Mouse (Mus musculus) MEL (cell line): Measurements from ENCODE around the gene Tnfsf12. TPM values are rescaled to one million over a fixed set of nuclear protein-coding genes. Genes with fewer than 3 reads are reported as not detected.

Experiments used
- DNase-seq: peaks from one replicate; pipeline ENCODE4 v3.0.0; 2011; ENCODE audit warnings: low read depth, low spot score
- H3K27ac ChIP-seq: 2 replicates; pipeline ENCODE4 v1.5.1; 2012; ENCODE audit warnings: low read depth, mild to moderate bottlenecking, control low read depth, low read length, moderate library complexity; ENCODE audit not compliant: control insufficient read depth
- H3K27me3 ChIP-seq, 2 experiments: fragments of 150-350 bp in 1 of 2; sonication (generic) in 1 of 2; 2 replicates each; pipeline ENCODE4 v1.6.1; 2012; ENCODE audit warnings: low read length in 2 of 2, mild to moderate bottlenecking in 2 of 2, improper control_type of control experiment in 1 of 2, moderate library complexity in 1 of 2; ENCODE audit not compliant: insufficient read depth in 2 of 2, control insufficient read depth in 1 of 2
- H3K36me3 ChIP-seq, 2 experiments: 2 replicates each; pipeline ENCODE4 v1.6.1; 2012 to 2014; ENCODE audit warnings: low read length in 2 of 2, improper control_type of control experiment in 1 of 2, inconsistent platforms in 1 of 2, mild to moderate bottlenecking in 1 of 2; ENCODE audit not compliant: insufficient read depth in 2 of 2, control insufficient read depth in 1 of 2
- H3K4me1 ChIP-seq, 2 experiments: fragments of 150-350 bp in 1 of 2; sonication (generic) in 1 of 2; 2 replicates each; pipeline ENCODE4 v1.6.1; 2012; ENCODE audit warnings: low read length in 2 of 2, improper control_type of control experiment in 1 of 2, mild to moderate bottlenecking in 1 of 2; ENCODE audit not compliant: insufficient read depth in 2 of 2, control insufficient read depth in 1 of 2
- H3K4me3 ChIP-seq, 2 experiments: fragments of 150-350 bp in 1 of 2; sonication (generic) in 1 of 2; 2 replicates each; pipeline ENCODE4 v1.5.1; 2012; ENCODE audit warnings: low read depth in 2 of 2, low read length in 2 of 2, mild to moderate bottlenecking in 2 of 2, moderate library complexity in 2 of 2, control low read depth in 1 of 2, improper control_type of control experiment in 1 of 2; ENCODE audit not compliant: control insufficient read depth in 1 of 2, insufficient read depth in 1 of 2
- H3K79me2 ChIP-seq: 2 replicates; pipeline ENCODE4 v1.6.1; 2012; ENCODE audit warnings: mild to moderate bottlenecking, low read length, moderate library complexity; ENCODE audit not compliant: control insufficient read depth, poor library complexity, insufficient read depth
- H3K9ac ChIP-seq: 2 replicates; pipeline ENCODE4 v1.6.1; 2012; ENCODE audit warnings: low read depth, mild to moderate bottlenecking, control low read depth, low read length, moderate library complexity; ENCODE audit not compliant: control insufficient read depth, poor library complexity, severe bottlenecking
- H3K9me3 ChIP-seq: fragments of 150-350 bp; sonication (generic); replicated peaks from 2 replicates; pipeline ENCODE4 v1.6.1; 2012; ENCODE audit warnings: mild to moderate bottlenecking, low read length, improper control_type of control experiment, moderate library complexity; ENCODE audit not compliant: insufficient read depth
- BHLHE40 ChIP-seq: IDR thresholded peaks from 2 replicates; pipeline ENCODE4 v1.6.1; 2012; ENCODE audit warnings: low read depth, mild to moderate bottlenecking, inconsistent platforms, low read length, improper control_type of control experiment, borderline replicate concordance
- CHD2 ChIP-seq: IDR thresholded peaks from 2 replicates; pipeline ENCODE4 v1.6.1; 2011; ENCODE audit warnings: low read length, improper control_type of control experiment
- CTCF ChIP-seq, 3 experiments: IDR thresholded peaks in 2 of 3; conservative IDR thresholded peaks in 1 of 3; 2 replicates each; pipeline ENCODE4 v1.5.1; 2011 to 2012; ENCODE audit warnings: low read length in 3 of 3, low read depth in 2 of 3, mild to moderate bottlenecking in 2 of 3, improper control_type of control experiment in 1 of 3, inconsistent platforms in 1 of 3, mixed read lengths in 1 of 3, moderate library complexity in 1 of 3; ENCODE audit not compliant: control insufficient read depth in 1 of 3, insufficient read depth in 1 of 3, poor library complexity in 1 of 3, severe bottlenecking in 1 of 3
- E2F4 ChIP-seq: IDR thresholded peaks from 2 replicates; pipeline ENCODE4 v1.6.1; 2011; ENCODE audit warnings: low read depth, low read length, improper control_type of control experiment, borderline replicate concordance
- ELF1 ChIP-seq: IDR thresholded peaks from 2 replicates; pipeline ENCODE4 v1.6.1; 2014; ENCODE audit warnings: low read depth, mild to moderate bottlenecking, inconsistent platforms, low read length, improper control_type of control experiment, moderate library complexity
- ETS1 ChIP-seq: IDR thresholded peaks from 2 replicates; pipeline ENCODE4 v1.6.1; 2012; ENCODE audit warnings: low read depth, mild to moderate bottlenecking, inconsistent platforms, low read length, improper control_type of control experiment, moderate library complexity
- GABPA ChIP-seq: IDR thresholded peaks from 2 replicates; pipeline ENCODE4 v1.6.1; 2012; ENCODE audit warnings: low read depth, mild to moderate bottlenecking, inconsistent platforms, low read length, improper control_type of control experiment, moderate library complexity
- GATA1 ChIP-seq: IDR thresholded peaks from 2 replicates; pipeline ENCODE4 v1.6.1; 2011; ENCODE audit warnings: low read depth, low read length, improper control_type of control experiment
- JUND ChIP-seq: IDR thresholded peaks from 2 replicates; pipeline ENCODE4 v1.6.1; 2011; ENCODE audit warnings: low read depth, mild to moderate bottlenecking, improper control_type of control experiment, low read length
- KAT2A ChIP-seq: conservative IDR thresholded peaks from 2 replicates; pipeline ENCODE4 v1.6.1; 2012; ENCODE audit warnings: low read depth, low read length, improper control_type of control experiment, inconsistent platforms
- MAZ ChIP-seq: IDR thresholded peaks from 2 replicates; pipeline ENCODE4 v1.6.1; 2012; ENCODE audit warnings: low read depth, mild to moderate bottlenecking, inconsistent platforms, low read length, improper control_type of control experiment
- MEF2A ChIP-seq: IDR thresholded peaks from 2 replicates; pipeline ENCODE4 v1.6.1; 2014; ENCODE audit warnings: low read depth, mild to moderate bottlenecking, inconsistent platforms, low read length, improper control_type of control experiment; ENCODE audit not compliant: poor library complexity, insufficient replicate concordance, severe bottlenecking; ENCODE audit errors: extremely low read depth
- MXI1 ChIP-seq: IDR thresholded peaks from 2 replicates; pipeline ENCODE4 v1.6.1; 2011; ENCODE audit warnings: mild to moderate bottlenecking, low read depth, low read length, improper control_type of control experiment
- MYB ChIP-seq: IDR thresholded peaks from 2 replicates; pipeline ENCODE4 v1.6.1; 2011; ENCODE audit warnings: mild to moderate bottlenecking, low read depth, low read length, improper control_type of control experiment
- NRF1 ChIP-seq: IDR thresholded peaks from 2 replicates; pipeline ENCODE4 v1.6.1; 2014; ENCODE audit warnings: low read depth, mild to moderate bottlenecking, inconsistent platforms, low read length, improper control_type of control experiment, moderate library complexity; ENCODE audit not compliant: poor library complexity, insufficient read depth, severe bottlenecking
- POLR2AphosphoS2 ChIP-seq: IDR thresholded peaks from 2 replicates; pipeline ENCODE4 v1.6.1; 2011; ENCODE audit warnings: low read length, improper control_type of control experiment
- RAD21 ChIP-seq: IDR thresholded peaks from 2 replicates; pipeline ENCODE4 v1.6.1; 2011; ENCODE audit warnings: mild to moderate bottlenecking, low read depth, low read length, improper control_type of control experiment
- RCOR1 ChIP-seq: IDR thresholded peaks from 2 replicates; pipeline ENCODE4 v1.6.1; 2012; ENCODE audit warnings: low read depth, mild to moderate bottlenecking, inconsistent platforms, low read length, improper control_type of control experiment
- TCF12 ChIP-seq: IDR thresholded peaks from 2 replicates; pipeline ENCODE4 v1.6.1; 2014; ENCODE audit warnings: low read depth, mild to moderate bottlenecking, inconsistent platforms, low read length, improper control_type of control experiment, moderate library complexity
- ZKSCAN1 ChIP-seq: IDR thresholded peaks from 2 replicates; pipeline ENCODE4 v1.6.1; 2012; ENCODE audit warnings: low read depth, mild to moderate bottlenecking, inconsistent platforms, low read length, improper control_type of control experiment, moderate library complexity
- ZMIZ1 ChIP-seq: IDR thresholded peaks from 2 replicates; pipeline ENCODE4 v1.6.1; 2012; ENCODE audit warnings: low read depth, mild to moderate bottlenecking, inconsistent platforms, low read length, improper control_type of control experiment, moderate library complexity
- ZNF384 ChIP-seq: IDR thresholded peaks from 2 replicates; pipeline ENCODE4 v1.6.1; 2012; ENCODE audit warnings: low read depth, mild to moderate bottlenecking, inconsistent platforms, low read length, improper control_type of control experiment
- polyA plus RNA-seq, 2 experiments: library from polyadenylated mRNA; stranded (reverse) in 1 of 2; unstranded in 1 of 2; fragments of >175 nt in 1 of 2; fragments of >200 nt in 1 of 2; gene quantifications; 2 replicates each; pipeline versions ENCODE4 v1.2.1 to v1.2.4; 2012; ENCODE audit warnings: low replicate concordance in 2 of 2, low read depth in 1 of 2; ENCODE audit not compliant: insufficient read length in 2 of 2, insufficient read depth in 1 of 2, missing spikeins in 1 of 2
- total RNA-seq: library from RNA; depleted of rRNA; stranded (reverse); fragments of 300-350 nt; gene quantifications from 2 replicates; pipeline ENCODE4 v1.2.3, GENCODE M21; 2012

Gene Tnfsf12
- total and polyA plus RNA-seq, 3 experiments, result 0.10 TPM; not detected in 2

GRCm38 (mm10) chr11:69695046-69695360 lies 646 bp downstream of the Tnfsf12 start:
- no peaks in the 10 kb centered on the region for H3K9me3 ChIP-seq
- TF ChIP-seq RAD21 (no peak), GATA1 (no peak), KAT2A (no peak), JUND (no peak), E2F4 (no peak), CHD2 (no peak), TCF12 (no peak), CTCF (IDR thresholded peaks at IDR 0.05 in 2 of 3, conservative IDR thresholded peaks at IDR 0.05 in 1 of 3; ENCODE audit: control insufficient read depth in 1 of 3, insufficient read depth in 1 of 3, low read depth in 2 of 3, low read length in 3 of 3, poor library complexity in 1 of 3, severe bottlenecking in 1 of 3) (no peak), MAZ (no peak), POLR2AphosphoS2 (no peak), ETS1 (no peak), BHLHE40 (no peak), GABPA (no peak), MXI1 (no peak)
- H3K4me1 ChIP-seq, result peaks cover 0 to 14% of the 10 kb centered on the region in 2 experiments; a peak in 3 of 4 replicates
- peaks cover 0 to 5% of the 10 kb centered on the region in 2 experiments; a peak in 1 of 4 replicates for H3K36me3 ChIP-seq
- no peak overlapping the region for H3K4me3 ChIP-seq
- DNase-seq, result no peak
- H3K79me2 ChIP-seq, result no peaks in the 10 kb centered on the region
- no peak overlapping the region for H3K27ac ChIP-seq
- no peaks in the 10 kb centered on the region for H3K27me3 ChIP-seq
- H3K9ac ChIP-seq, result no peak overlapping the region

DNA sequence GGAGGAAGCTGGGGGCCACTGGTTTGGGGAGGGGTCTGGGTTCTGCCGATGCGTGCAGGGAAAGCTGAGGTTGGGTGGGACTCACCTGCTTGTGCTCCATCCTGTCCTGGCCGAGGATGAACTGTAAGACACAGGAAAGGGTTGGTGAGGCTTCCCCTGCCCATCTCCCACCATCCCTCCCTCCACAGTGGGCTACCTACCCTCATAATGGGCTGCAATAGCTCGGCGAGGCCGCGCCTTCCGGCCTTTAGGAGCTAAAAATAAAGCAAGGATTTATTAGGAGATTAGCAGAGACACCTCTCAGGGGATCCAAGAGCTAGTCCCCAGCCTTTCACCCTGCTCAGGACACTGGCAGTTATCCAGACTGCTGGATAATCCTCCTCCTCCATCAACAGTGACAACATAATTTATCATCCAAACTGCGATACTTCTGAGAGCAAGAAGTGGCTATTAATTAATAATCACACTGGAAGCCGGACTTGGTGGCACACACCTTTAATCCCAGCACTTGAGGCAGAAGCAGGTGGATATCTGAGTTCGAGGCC lies 2.2 kb downstream of the Tnfsf12 start:
- Histone ChIP-seq H3K27me3 (no peaks in the 10 kb centered on the region), H3K4me1 (peaks cover 0 to 6% of the 10 kb centered on the region in 2 experiments; a peak in 1 of 4 replicates), H3K79me2 (no peaks in the 10 kb centered on the region), H3K4me3 (no peak overlapping the region), H3K9ac (no peak overlapping the region), H3K36me3 (no peaks in the 10 kb centered on the region), H3K27ac (no peak overlapping the region), H3K9me3 (no peaks in the 10 kb centered on the region)
- no peak for TF ChIP-seq RCOR1
- no peak for TF ChIP-seq ZMIZ1
- no peak for TF ChIP-seq ELF1
- no peak for TF ChIP-seq POLR2AphosphoS2
- no peak for TF ChIP-seq MEF2A
- no peak for TF ChIP-seq CTCF (IDR thresholded peaks at IDR 0.05 in 2 of 3, conservative IDR thresholded peaks at IDR 0.05 in 1 of 3; ENCODE audit: control insufficient read depth in 1 of 3, insufficient read depth in 1 of 3, low read depth in 2 of 3, low read length in 3 of 3, poor library complexity in 1 of 3, severe bottlenecking in 1 of 3)
- TF ChIP-seq CHD2, result no peak
- TF ChIP-seq ZNF384, result no peak
- TF ChIP-seq ZKSCAN1, result no peak
- no peak for TF ChIP-seq NRF1
- TF ChIP-seq MYB, result no peak
- no peak for TF ChIP-seq TCF12
- TF ChIP-seq MAZ, result no peak
- TF ChIP-seq GATA1, result no peak
- no peak for TF ChIP-seq GABPA
- TF ChIP-seq ETS1, result no peak
- DNase-seq, result no peak
